Mouse (Mus musculus): ENCODE measurements around the gene Nploc4. TPM values are rescaled to one million over a fixed set of nuclear protein-coding genes. Genes with fewer than 3 reads are reported as not detected.

Nploc4 gene
- polyA plus RNA-seq (2012; rRNA removed) = 18.5 and 22.6 TPM in 2 replicates

DNA sequence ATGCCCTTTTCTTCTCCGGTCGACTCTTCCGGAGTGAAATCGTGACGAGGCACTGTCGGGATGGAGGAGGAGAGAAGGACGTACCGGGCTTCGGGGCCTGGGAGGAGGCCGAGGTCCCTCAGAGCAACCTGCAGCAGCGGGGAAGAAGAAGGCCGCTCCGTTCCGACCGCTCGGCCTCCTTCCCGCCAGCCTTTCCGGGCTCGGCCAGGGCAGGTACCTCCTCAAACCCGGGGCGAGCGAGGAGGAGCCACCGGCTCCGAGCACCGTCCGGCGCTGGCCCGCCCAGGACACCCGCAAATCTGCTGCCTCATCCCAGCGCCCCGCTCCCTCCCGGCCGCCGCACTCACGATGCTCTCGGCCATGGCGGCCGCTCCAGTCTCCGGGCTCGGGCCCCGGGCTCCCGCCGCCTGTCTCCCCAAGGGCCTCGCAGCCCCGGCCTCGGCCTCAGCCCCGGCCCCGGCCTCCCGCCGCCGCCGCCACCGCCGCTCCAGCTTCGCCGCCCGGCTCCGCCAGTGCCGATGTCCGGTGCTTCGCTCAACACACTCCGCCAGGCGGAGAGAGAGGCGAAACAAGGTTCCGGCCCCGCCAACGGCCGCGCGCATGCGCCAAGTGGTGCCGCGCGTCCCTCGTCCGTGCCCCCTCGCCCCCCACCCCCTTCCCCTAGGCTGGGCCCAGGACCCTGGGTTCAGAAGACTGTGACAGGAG is at the start of gene Nploc4:
Nploc4 (minus strand) TSS at position 557 of the 705 bp plus-strand sequence.

DNA sequence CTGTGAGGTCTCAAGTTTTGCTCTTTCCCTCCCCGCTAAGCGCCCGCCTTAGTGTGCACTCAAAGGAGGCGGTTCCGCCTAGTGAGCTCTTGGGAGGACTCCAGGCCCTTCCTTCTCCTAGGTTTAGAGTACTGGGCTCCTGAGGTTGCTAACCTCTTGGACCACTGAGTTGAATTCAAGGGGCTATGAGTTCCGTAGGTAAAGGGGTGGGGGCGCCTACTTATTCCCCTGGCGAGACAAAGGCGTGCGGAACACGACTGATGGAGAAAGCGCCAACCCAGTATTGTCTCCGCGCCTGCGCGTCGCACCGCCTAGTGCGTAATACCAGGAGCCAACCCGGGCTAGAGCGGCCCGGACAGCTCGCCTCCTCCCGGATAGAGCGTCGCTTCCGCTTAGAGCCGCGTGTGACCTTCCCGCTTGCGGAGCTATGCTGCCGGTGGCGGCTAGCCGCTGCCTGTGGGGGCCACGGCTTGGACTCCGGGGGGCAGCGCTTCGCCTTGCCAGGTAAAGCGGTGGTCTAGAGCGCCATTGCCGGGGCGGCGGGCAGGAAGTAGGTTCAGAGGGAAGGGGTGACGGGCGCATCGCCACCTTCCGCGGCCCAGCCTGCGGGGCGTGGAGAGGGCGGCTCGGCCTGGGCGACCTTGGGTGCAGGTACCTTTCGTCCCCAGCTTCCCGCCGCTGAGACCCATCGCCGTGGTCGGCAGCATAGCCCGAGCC is 46.9 kb upstream of the Nploc4 start, which contains the start of gene Mrpl12:
Mrpl12 (plus strand) TSS at position 349 of the 717 bp plus-strand sequence.

DNA sequence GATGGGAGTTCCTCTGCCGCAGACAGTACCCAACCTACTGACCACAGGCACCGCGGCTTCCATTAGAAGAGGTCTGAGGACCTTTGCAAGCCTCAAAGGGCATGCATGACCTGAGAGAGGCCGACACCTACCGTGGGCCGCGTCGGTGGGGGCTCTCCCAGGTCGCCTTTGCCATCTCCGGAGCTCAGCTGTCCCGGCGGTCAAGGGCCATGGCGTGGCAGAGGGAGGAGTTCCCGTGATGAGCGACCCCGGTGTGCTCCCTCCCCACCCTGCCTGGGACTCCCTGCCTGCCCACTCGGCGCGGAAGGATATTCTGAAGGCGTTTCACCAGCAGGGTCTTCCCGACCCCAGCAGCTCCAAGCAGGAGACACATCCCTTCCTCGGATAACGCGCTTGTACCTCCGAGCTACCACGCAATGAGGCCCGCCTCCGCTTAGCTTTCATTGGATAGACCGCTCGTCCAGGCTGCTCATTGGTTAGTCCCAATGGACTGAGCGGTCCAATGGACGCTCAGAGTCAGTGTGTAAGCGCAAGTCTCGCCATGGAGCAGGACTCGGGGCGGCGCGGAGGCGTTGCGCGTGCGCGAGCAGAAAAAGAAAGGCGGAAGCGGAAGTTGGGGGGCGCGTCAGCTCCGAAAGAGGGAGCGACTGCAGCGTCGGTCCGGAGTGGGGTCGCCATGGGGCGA is 29.7 kb upstream of the Nploc4 start, which contains the start of gene Arl16:
Arl16 (minus strand) TSS at position 557 of the 685 bp plus-strand sequence.

DNA sequence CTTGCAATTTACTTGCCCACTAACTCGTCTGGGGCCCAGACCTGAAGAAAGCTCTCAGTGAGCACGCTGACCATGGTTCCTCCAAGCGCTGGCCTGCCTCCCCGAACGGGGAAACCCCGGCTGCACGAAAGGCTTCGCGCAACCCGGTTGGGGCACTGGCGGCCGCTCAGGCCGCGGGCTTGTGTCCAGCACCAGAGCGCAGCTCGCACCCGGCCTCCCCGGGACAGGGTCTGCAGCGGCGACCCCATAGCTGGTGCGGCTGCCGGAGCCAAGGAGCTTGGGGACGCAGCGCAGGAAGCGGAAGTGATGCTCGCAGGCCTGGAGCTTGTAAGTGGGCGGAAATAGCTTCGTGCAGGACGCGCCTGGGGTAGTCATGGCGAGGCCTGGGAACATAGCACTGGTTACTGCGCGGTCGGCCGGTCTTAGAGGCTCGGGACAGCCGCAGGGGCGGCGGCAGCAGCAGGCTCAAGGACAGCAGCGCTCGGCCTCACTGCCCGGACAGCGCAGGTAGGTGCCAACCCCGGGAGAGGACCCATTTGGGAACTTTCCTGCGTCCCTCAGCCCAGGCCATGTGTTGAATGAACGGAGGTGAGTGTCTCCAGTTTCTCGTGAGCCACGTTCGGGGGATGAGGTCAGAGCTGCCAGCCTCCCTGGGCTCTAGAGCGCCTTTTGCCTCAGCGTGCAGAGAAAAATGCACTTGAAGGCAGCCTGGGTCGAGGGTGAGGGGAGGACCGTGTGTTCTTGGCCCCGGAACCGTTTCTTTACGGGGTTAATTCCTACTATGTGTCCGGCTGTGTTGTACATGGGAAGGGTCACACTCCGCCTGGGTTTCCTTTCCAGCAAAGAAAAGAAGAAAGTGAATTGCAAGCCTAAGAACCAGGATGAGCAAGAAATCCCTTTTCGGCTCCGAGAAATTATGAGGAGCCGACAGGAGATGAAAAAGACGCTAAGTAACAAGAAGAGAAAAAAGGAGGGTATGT is 20.6 kb upstream of the Nploc4 start, which contains the start of the genes Oxld1 and Ccdc137:
Oxld1 (minus strand) TSS at position 297 of the 980 bp plus-strand sequence.
Ccdc137 (plus strand) TSS at position 344 of the 980 bp plus-strand sequence.

DNA sequence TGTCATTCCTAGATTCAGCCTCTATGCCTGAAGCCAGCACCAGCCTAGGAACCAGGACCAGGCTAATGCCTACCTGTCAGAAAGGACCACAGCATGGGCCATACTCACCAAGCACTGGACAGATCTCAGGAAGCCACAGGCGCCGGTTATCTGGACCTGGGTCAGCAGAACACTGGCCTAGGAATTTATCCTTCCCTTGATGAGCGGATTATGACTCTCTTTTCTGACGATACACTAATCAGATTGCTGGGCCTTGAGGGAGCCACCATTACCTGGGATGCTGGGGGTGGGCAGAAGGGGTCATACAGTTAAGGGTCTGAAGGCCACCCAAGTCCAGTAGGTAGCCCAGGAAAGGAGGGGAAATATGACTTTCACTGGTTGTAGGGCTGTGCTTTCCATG is 15.8 kb upstream of the Nploc4 start, which contains the start of gene Pde6g:
Pde6g (minus strand) TSS at position 195 of the 400 bp plus-strand sequence.

DNA sequence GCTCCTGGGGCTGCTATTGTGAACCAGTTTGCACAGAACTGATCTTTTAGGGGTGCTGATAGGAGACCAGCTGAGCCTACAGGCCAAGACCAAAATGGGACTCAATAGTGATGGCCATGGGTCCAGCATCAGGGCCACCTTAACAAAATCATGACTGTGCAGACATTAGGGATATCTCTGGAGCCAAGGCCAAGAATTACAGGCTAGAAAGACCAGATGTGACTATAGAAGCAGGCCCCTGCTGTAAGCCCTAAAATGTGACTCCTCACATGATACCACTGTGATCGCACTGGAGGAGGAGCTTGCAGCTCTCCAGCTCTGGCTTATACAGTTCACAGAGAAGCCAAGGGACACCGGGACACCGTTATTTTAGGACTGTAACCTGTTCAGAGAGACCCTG is 4.8 kb upstream of the Nploc4 start, which contains the start of gene Tspan10:
Tspan10 (plus strand) TSS at position 301 of the 400 bp plus-strand sequence.

DNA sequence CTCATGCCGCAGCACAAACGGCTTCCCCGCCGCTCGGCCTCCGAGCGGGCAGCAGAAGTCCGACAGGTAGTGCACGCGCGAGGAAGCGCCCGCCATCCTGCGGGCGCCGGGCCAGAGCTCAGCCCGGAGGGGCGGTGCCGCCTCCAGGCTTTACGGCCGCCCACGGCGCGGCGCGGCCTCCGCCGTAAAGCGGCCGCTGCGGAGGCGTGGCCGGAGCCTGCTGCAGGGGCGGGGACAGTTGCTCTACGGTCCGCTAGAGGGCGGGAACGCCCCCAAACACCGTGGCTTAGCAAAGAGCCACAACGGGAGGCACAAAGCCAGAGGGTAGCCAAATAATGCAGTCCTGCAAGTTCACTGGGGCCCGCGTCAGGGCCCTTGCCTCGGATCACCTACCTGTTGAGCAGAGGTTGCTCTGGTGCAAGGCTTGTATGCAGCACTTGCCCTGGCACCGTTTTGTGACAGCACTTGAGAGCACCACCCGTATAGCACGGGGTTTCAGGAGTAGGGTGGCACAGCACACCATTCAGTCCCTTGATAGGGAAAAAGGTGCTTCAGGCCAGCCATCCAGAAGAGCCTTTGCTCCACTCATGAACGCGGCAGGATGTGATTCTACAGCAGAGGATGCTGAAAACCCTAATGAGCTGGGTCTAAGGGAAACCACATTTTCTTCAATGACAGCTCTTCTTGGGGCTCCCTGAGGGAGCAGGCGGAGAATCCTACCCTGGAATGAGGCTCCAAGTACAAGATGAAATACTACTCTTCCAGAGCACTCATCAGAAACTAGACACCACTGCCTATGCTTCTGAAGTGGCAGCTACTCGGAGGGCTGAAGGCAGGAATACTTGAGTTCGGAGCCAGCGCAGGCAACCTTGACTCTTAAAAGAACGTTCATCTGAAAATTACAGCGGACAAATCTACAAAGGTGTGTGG is 58.6 kb downstream of the Nploc4 start, which contains the start of gene Faap100:
Faap100 (minus strand) TSS at position 154 of the 930 bp plus-strand sequence.

DNA sequence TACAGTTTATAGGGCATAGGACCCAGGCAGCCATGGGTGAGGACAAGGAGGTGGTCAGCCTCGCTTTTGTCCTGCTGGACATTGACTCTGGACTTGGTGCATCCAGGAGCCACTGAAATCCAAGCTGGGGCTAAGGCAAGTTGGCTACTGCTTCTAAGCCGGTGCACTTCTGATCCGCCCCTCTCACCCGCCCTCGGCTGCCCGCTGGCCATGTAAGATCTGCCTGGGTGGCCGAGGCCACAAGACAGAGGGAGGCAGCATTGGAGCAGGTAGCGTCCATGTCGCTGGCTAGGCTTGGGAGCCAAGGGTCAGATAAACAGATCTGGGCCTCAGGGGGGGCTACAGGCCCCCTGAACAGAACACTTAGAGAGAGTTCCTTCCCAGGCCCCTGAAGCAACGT is 76.2 kb downstream of the Nploc4 start, which contains the start of gene Fscn2:
Fscn2 (plus strand) TSS at position 240 of the 400 bp plus-strand sequence.

DNA sequence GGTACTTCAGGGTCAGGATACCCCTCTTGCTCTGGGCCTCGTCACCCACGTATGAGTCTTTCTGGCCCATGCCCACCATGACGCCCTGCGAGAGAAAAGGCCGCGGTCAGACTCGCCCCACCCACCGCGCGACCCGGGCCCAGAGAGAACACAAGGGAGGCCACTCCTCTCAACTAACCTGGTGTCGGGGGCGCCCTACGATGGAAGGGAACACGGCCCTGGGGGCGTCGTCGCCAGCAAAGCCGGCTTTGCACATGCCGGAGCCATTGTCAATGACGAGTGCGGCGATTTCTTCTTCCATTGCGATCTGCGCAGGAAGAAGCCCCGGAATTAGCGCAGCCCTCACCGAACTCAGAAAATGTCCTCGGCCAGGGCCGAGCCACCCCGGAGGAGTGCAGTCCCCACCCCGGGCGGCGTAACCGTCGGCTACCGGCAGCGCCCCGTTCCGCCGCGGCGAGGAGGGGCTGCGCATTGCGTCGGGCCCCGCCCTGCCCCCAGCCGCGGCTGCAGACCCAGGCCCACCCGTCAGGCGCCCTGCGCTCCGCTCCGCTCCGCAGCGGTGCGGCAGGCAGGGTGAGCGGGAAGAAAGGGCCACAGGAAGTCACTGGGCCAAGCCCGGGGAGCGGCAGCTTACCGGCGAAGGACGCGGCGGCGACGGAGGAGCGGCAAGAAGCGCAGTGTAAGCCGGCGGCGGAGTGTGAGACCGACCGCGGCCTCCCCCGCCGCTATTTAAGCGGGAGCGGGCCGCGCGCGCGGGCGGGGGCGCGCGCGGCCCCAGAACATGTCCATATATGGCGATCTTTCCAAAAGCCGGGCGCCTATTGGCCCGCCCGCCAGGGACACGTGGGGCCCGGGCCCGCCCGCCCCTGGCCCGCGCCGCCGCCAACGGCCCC is 89.5 kb downstream of the Nploc4 start, which contains the start of gene Actg1:
Actg1 (minus strand) TSS at position 752 of the 893 bp plus-strand sequence.

Other genes starting within 250 kb of the Nploc4 start
- gene Bahcc1, start 204.8 kb downstream of the Nploc4 start, polyA plus RNA-seq (2012; rRNA removed) = 1.3 and 1.7 TPM in 2 replicates
- gene Actg1, start 89.2 kb downstream of the Nploc4 start, polyA plus RNA-seq (2012; rRNA removed) = 238 and 303 TPM in 2 replicates
- gene Fscn2, start 76.2 kb downstream of the Nploc4 start, polyA plus RNA-seq (2012; rRNA removed) = 0.03 TPM in 1 of 2 replicates, not detected in the other
- gene Faap100, start 58.9 kb downstream of the Nploc4 start, polyA plus RNA-seq (2012; rRNA removed) = 5.3 and 5.7 TPM in 2 replicates
- 0.03 TPM in 1 of 2 replicates, not detected in the other for gene Tspan10, start 4.9 kb upstream of the Nploc4 start, polyA plus RNA-seq (2012; rRNA removed)
- 0.22 and 0.25 TPM in 2 replicates for gene Pde6g, start 15.8 kb upstream of the Nploc4 start, polyA plus RNA-seq (2012; rRNA removed)
- gene Oxld1, start 20.4 kb upstream of the Nploc4 start, polyA plus RNA-seq (2012; rRNA removed) = 4.2 and 5.3 TPM in 2 replicates
- 15.5 and 17.7 TPM in 2 replicates for gene Ccdc137, start 20.4 kb upstream of the Nploc4 start, polyA plus RNA-seq (2012; rRNA removed)
- 8.3 and 11.6 TPM in 2 replicates for gene Arl16, start 29.9 kb upstream of the Nploc4 start, polyA plus RNA-seq (2012; rRNA removed)
- gene Mrpl12, start 46.9 kb upstream of the Nploc4 start, polyA plus RNA-seq (2012; rRNA removed) = 77.5 and 86.5 TPM in 2 replicates
- 27.2 and 31.8 TPM in 2 replicates for gene Slc25a10, start 54.1 kb upstream of the Nploc4 start, polyA plus RNA-seq (2012; rRNA removed)
- gene Gcgr, start 93.0 kb upstream of the Nploc4 start, polyA plus RNA-seq (2012; rRNA removed) = 16.1 and 19.1 TPM in 2 replicates
- 25.4 and 28.5 TPM in 2 replicates for gene Mcrip1, start 112.0 kb upstream of the Nploc4 start, polyA plus RNA-seq (2012; rRNA removed)
- gene Ppp1r27, start 113.4 kb upstream of the Nploc4 start, polyA plus RNA-seq (2012; rRNA removed) = 0.14 TPM in 1 of 2 replicates, not detected in the other
- 239 and 240 TPM in 2 replicates for gene P4hb, start 135.5 kb upstream of the Nploc4 start, polyA plus RNA-seq (2012; rRNA removed)
- 151 and 168 TPM in 2 replicates for gene Arhgdia, start 143.9 kb upstream of the Nploc4 start, polyA plus RNA-seq (2012; rRNA removed)
- gene Alyref, start 160.7 kb upstream of the Nploc4 start, polyA plus RNA-seq (2012; rRNA removed) = 112 and 119 TPM in 2 replicates
- gene Anapc11, start 160.7 kb upstream of the Nploc4 start, polyA plus RNA-seq (2012; rRNA removed) = 49.9 and 56.0 TPM in 2 replicates
- gene Npb, start 170.8 kb upstream of the Nploc4 start, polyA plus RNA-seq (2012; rRNA removed) = 4.6 and 5.4 TPM in 2 replicates
- gene Pcyt2, start 180.2 kb upstream of the Nploc4 start, polyA plus RNA-seq (2012; rRNA removed) = 113 and 125 TPM in 2 replicates
- gene Sirt7, start 187.5 kb upstream of the Nploc4 start, polyA plus RNA-seq (2012; rRNA removed) = 27.4 and 30.1 TPM in 2 replicates
- 25.1 and 29.7 TPM in 2 replicates for gene Mafg, start 195.9 kb upstream of the Nploc4 start, polyA plus RNA-seq (2012; rRNA removed)
- gene Pycr1, start 206.1 kb upstream of the Nploc4 start, polyA plus RNA-seq (2012; rRNA removed) = 4.4 and 4.5 TPM in 2 replicates
- gene Myadml2, start 210.4 kb upstream of the Nploc4 start, polyA plus RNA-seq (2012; rRNA removed) = 0.14 and 0.28 TPM in 2 replicates
- gene Notum, start 223.5 kb upstream of the Nploc4 start, polyA plus RNA-seq (2012; rRNA removed) = 0.22 and 0.43 TPM in 2 replicates
- 16.8 and 20.5 TPM in 2 replicates for gene Aspscr1, start 235.3 kb upstream of the Nploc4 start, polyA plus RNA-seq (2012; rRNA removed)